Mouse (Mus musculus) erythroblast, embryonic 14.5 days (primary cell): Measurements from ENCODE around the gene Akap8.

Source experiments
- GATA1 ChIP-seq: IDR thresholded peaks from 2 replicates; pipeline ENCODE4 v1.6.1; 2012; ENCODE audit warnings: low read length, inconsistent platforms, mixed read lengths
- TAL1 ChIP-seq: IDR thresholded peaks from 3 replicates; pipeline ENCODE4 v1.6.1; 2012; ENCODE audit warnings: low read length, inconsistent platforms, mixed read lengths

DNA sequence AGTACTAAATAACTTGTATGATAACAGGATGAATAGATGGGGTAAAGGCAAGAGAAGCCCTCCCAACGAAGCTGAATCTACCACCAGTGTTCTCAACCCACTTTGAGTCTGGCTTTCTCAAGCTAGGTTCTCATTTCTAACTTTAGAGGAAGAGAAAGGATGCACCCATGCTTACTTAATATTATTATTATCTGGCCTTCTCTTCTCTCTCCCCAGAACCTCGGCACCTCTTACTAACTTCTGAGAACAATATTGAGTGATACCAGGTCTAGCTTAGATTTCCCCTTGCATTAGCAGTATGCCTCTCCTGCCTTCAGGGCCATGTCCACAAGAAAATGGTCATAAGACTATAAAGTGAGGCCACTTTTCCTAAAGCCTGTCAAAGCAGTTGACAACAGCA, 52.9 kb downstream of the Akap8 start:
- TF ChIP-seq GATA1 (no peak), TAL1 (no peak)
